Mouse (Mus musculus): ENCODE data around the gene Tpcn2.
A peak's percentile ranks its signal among the peaks of the same experiment; 100 is the strongest.

The Tpcn2 gene

GRCm38 (mm10) chr7:145283487-145284187 lies at the start of gene Tpcn2:
Gene Tpcn2 (minus strand): TSS chr7:145284011.
- peak; percentile 89 for DNase-seq (ENCODE audit: extremely low spot score)

- DNase-seq (ENCODE audit: extremely low spot score), result no peak
Observed at GRCm38 (mm10) chr7:145332376-145333041, 48.7 kb upstream of the Tpcn2 start.

- DNase-seq (ENCODE audit: extremely low spot score), result no peak
Observed at GRCm38 (mm10) chr7:145330641-145331040, 46.8 kb upstream of the Tpcn2 start.

- no peak for DNase-seq (ENCODE audit: extremely low spot score)
Observed at GRCm38 (mm10) chr7:145329982-145330381, 46.2 kb upstream of the Tpcn2 start.

- no peak for DNase-seq (ENCODE audit: extremely low spot score)
Observed at GRCm38 (mm10) chr7:145325697-145326096, 41.9 kb upstream of the Tpcn2 start.

- DNase-seq (ENCODE audit: extremely low spot score), result no peak
Observed at GRCm38 (mm10) chr7:145323607-145324006, 39.8 kb upstream of the Tpcn2 start.

- DNase-seq (ENCODE audit: extremely low spot score), result no peak
Observed at GRCm38 (mm10) chr7:145319481-145319880, 35.7 kb upstream of the Tpcn2 start.

- no peak for DNase-seq (ENCODE audit: extremely low spot score)
Observed at GRCm38 (mm10) chr7:145317522-145317921, 33.7 kb upstream of the Tpcn2 start.

GRCm38 (mm10) chr7:145314785-145315411 lies 31.1 kb upstream of the Tpcn2 start, which contains the start of gene Mrgprd:
Gene Mrgprd (plus strand): TSS chr7:145314835.
- DNase-seq (ENCODE audit: extremely low spot score), result no peak

- DNase-seq (ENCODE audit: extremely low spot score), result no peak
Observed at GRCm38 (mm10) chr7:145312137-145312536, 28.3 kb upstream of the Tpcn2 start.

GRCm38 (mm10) chr7:145310526-145310925 lies 26.7 kb upstream of the Tpcn2 start:
- no peak for DNase-seq (ENCODE audit: extremely low spot score)

GRCm38 (mm10) chr7:145309877-145310276 lies 26.1 kb upstream of the Tpcn2 start:
- DNase-seq (ENCODE audit: extremely low spot score), result no peak

- DNase-seq (ENCODE audit: extremely low spot score), result no peak
Observed at GRCm38 (mm10) chr7:145308866-145309265, 25.1 kb upstream of the Tpcn2 start.

- DNase-seq (ENCODE audit: extremely low spot score), result no peak
Observed at GRCm38 (mm10) chr7:145308061-145308675, 24.4 kb upstream of the Tpcn2 start.

GRCm38 (mm10) chr7:145307636-145308035 lies 23.8 kb upstream of the Tpcn2 start:
- no peak for DNase-seq (ENCODE audit: extremely low spot score)

GRCm38 (mm10) chr7:145304153-145304552 lies 20.3 kb upstream of the Tpcn2 start:
- DNase-seq (ENCODE audit: extremely low spot score), result no peak

GRCm38 (mm10) chr7:145302488-145303285 lies 18.9 kb upstream of the Tpcn2 start:
- DNase-seq (ENCODE audit: extremely low spot score), result peak; percentile 89

- no peak for DNase-seq (ENCODE audit: extremely low spot score)
Observed at GRCm38 (mm10) chr7:145301341-145302005, 17.7 kb upstream of the Tpcn2 start.

GRCm38 (mm10) chr7:145301008-145301340 lies 17.2 kb upstream of the Tpcn2 start:
- no peak for DNase-seq (ENCODE audit: extremely low spot score)

- no peak for DNase-seq (ENCODE audit: extremely low spot score)
Observed at GRCm38 (mm10) chr7:145300321-145301007, 16.7 kb upstream of the Tpcn2 start, which contains the start of gene Mrgprf. Gene Mrgprf (plus strand): TSS chr7:145300828.

All from embryo, embryonic 9.5 days (tissue).